Mouse (Mus musculus): Measurements from ENCODE around the gene Brpf3.
"Not testable (repeated sequence)": the region's sequence is repeated elsewhere in the genome, so short reads cannot be mapped to it uniquely, and the experiment has no call there.

Brpf3 gene

DNA sequence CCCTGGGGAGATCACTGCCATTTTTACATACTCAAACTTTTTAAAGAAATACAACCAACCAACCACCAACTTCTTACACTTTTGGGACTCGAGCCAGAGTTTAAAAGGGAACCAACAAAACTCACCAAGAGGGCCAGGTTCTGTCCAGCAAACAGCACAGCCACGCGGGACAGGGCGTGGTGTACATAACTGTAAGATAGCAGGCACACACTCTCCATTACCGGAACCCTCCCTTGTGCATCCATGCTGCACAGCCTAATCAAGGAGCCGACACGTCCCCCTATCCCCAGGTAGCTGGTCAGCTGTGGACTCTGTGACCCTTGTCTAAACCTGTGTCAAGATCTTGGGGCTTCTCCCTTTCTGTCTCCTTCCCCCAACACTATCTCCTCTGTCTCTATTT, 37.0 kb downstream of the Brpf3 start:
- ChIA-PET CTCF (no interaction called here), POLR2A (interaction anchor here in 1 of 4 experiments (1.7 to 4.6 kb wide), 2 partner anchors 11 to 40 kb away, joined by 8 to 26 read pairs; no protein-coding TSS in a partner anchor)

DNA sequence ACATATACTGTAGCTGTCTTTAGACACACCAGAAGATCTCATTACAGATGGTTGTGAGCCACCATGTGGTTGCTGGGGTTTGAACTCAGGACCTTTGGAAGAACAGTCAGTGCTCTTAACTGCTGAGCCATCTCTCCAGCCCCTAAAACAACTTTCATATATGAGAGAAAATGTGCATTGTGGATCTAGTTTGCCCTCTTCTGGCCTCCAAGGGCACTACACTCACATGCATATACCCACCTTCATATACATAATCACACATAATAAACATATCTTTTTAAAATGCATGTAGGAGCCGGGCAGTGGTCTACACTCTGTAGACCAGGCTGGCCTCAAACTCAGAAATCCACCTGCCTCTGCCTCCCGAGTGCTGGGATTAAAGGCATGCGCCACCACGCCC, 41.1 kb downstream of the Brpf3 start:
- POLR2A ChIA-PET: interaction anchor here in 2 of 4 experiments (1.1 to 1.4 kb wide), 2 partner anchors 18 to 56 kb away, joined by 3 to 6 read pairs; no protein-coding TSS in a partner anchor
- CTCF ChIA-PET: not testable (repeated sequence)

DNA sequence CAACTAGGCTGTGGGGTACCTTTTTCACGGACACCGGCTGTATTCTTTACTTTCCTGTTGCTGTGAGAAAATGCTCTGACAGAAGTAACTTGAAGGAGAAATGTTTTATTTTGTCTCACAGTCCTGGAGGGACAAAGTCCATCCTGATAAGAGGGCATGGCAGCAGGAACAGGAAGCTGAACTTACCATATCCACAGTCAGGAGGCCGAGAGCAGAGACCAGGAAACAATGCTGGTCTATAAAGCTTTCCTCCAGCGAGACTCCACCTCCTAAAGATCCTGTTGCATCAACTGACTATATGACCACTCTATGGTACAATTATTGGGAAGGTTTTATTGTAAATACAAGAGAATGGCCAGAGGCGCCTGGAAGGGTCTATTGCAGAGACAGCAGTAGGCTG, 42.8 kb downstream of the Brpf3 start:
- CTCF ChIA-PET: no interaction called here

DNA sequence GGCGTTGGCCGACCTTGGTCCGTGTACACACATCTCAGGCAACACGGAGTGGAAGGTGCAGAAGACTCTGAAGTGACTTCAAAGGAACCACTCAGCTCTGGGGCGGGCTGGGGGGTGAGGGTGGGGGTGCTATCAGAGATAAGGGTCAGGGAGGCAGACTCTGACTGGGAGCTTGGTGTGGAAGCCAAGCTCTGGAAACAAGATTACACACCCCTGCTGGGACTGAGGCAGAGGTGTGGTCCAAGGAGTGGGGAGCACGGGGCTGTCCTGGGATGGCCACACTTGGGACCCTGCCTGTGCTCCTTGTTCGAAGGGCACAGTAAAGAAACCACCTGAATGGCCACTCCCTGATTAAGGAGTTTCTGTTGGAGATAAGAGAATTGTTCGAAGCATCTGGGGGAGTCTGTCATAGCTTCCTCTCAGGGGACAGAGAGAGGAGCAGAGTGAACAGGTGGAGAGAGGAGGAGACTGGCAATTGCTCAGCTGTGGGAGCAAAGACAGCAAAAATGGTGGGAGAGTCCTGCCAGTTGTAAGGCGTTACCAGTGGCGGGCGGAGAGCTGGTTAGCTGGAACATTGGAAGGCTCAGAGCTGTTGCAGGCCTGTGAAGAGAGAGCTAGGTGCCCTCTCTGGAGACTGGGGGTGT, 46.2 kb downstream of the Brpf3 start:
- ChIA-PET POLR2A (interaction anchor here (0.5 to 1.3 kb wide), 11 partner anchors 11 to 429 kb away, joined by 3 to 4 read pairs (median 3); partner anchors contain the start of gene Srsf3 (in 1 of the 4)), CTCF (interaction anchor here (0.5 to 2.2 kb wide), 8 partner anchors 11 to 309 kb away, joined by 3 to 8 read pairs (median 3); no protein-coding TSS in a partner anchor)

More for the DNA sequence above, 42.8 kb downstream of the Brpf3 start:
- POLR2A ChIA-PET: no interaction called here

DNA sequence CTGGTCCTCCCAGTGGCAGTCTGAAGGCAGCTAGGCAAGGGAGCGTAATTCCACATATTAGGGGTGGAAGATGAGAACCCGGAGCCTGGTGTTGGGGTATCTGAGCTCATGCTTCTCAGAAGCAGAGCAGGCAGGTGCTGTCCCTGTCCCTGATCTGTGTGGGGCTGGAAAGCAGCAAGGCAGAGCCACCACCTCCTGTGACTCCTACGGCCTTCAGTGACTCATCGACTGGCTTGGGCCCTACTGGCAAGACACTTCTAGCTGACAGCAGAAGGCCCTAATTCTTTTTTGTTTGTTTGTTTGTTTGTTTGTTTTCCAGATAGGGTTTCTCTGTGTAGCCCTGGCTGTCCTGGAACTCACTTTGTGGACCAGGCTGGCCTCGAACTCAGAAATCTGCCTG, 49.6 kb downstream of the Brpf3 start:
- POLR2A ChIA-PET: interaction anchor here in 1 of 4 experiments (0.9 kb wide), 1 partner anchor 50 kb away, joined by 3 read pairs; no protein-coding TSS in a partner anchor
- CTCF ChIA-PET: interaction anchor here in 1 of 4 experiments (1.3 kb wide), 1 partner anchor 26 kb away, joined by 4 read pairs; no protein-coding TSS in a partner anchor

DNA sequence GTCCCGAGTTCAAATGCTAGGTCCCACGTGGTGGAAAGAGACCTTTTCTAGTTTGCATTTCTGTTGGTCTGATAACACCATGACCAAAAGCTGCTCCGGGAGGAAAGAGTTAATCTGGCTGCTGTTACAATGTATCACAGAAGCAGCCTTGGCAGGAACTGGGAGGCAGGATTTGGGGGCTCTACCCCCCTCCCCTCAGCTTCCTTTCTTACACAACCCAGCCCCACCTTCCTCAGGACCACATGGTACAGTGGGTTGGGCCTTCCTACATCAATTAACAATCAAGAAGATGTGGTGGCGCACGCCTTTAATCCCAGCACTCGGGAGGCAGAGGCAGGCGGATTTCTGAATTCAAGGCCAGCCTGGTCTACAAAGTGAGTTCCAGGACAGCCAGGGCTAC, 53.5 kb downstream of the Brpf3 start:
- CTCF ChIA-PET: interaction anchor here in 3 of 4 experiments (0.6 to 3.2 kb wide), 11 partner anchors 16 to 1271 kb away, joined by 3 to 23 read pairs (median 3); no protein-coding TSS in a partner anchor

DNA sequence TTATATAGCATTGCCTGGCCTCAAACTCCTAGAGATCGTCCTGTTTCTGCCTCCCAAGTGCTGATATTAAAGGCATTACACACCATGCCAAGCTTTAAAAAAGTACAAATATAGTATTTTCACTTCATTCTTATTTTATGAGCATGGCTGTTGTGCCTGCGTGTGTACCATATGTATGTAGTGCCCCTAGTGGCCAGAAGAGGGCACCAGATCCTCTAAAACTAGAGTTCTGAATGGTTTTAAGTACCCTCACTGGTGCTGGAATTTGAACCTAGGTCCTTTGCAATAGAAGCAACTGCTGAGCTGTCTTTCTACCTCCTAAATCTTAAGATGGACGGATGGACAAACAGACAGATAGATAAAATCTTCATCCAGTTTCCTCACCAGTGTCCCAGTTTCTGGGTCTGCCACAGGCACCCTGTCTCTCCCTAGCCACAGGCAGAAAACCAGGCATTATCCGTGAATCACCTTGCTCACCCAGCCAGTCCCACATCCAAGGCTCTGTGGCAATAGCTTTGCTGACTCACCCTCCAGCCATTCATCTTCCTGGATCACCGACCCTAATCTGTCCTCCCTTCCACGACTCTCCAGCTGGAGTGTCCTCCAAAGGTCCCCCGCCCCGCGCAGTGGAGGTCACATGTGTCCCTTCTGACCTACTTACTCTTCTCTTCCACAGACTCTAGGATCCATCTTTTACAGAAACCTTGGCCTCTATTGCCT, 54.4 kb downstream of the Brpf3 start:
- CTCF ChIA-PET: interaction anchor here (0.6 to 3.2 kb wide), 14 partner anchors 15 to 211 kb away, joined by 3 to 23 read pairs (median 4); no protein-coding TSS in a partner anchor
- POLR2A ChIA-PET: interaction anchor here (0.5 to 3.2 kb wide), 20 partner anchors 10 to 1227 kb away, joined by 3 to 11 read pairs (median 4); no protein-coding TSS in a partner anchor

More for the DNA sequence above, 53.5 kb downstream of the Brpf3 start:
- POLR2A ChIA-PET: interaction anchor here in 3 of 4 experiments (0.6 to 3.2 kb wide), 6 partner anchors 20 to 52 kb away, joined by 3 to 11 read pairs (median 4); no protein-coding TSS in a partner anchor

DNA sequence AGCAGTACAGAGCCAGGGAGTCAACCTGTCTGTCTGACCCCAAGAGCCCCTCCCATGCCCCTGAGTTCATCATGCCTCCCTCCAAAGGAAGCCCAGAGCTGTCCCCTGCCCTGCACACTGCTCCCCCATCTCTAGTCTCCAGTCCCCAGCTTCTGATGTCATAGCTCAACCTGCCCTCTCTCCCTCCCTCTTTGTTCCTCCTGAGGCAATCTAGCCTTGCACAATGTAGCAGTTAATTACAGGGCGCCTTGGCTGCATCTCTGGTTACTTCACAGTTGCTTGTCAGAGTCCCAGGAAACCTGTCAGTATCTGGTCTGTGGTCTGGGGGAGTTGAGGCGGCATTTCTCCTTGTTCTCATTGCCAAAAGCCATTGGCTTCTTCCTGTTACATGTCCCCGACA, 55.1 kb downstream of the Brpf3 start:
- POLR2A ChIA-PET: interaction anchor here in 3 of 4 experiments (0.6 to 3.2 kb wide), 14 partner anchors 10 to 406 kb away, joined by 3 to 11 read pairs (median 4); no protein-coding TSS in a partner anchor
- CTCF ChIA-PET: interaction anchor here (0.6 to 3.2 kb wide), 11 partner anchors 20 to 447 kb away, joined by 3 to 23 read pairs (median 4); no protein-coding TSS in a partner anchor

DNA sequence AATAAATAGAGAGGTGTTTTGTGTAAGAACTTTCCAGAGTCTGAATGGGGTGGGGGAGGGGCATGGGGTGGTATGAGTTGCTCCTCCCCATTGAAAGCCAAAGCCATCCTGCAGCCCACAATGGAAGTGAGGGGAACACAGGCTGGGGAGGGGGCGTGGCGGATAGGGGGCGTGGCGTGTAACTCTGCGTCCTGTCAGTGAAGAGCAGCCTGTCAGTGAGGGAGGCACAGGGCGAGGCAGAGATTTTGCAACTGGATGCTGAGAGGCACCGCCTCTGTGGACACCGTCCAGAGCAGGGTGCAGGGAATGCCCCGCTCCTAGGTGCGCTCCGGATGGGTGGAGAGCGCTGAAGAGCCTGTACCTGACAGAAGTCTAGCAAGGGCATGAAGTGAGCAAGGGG, 57.3 kb downstream of the Brpf3 start, which contains the start of gene Pnpla1:
Gene Pnpla1, plus strand, starts transcription at position 207 of the 400 bp plus-strand sequence.
- ChIA-PET CTCF (no interaction called here), POLR2A (no interaction called here)

DNA sequence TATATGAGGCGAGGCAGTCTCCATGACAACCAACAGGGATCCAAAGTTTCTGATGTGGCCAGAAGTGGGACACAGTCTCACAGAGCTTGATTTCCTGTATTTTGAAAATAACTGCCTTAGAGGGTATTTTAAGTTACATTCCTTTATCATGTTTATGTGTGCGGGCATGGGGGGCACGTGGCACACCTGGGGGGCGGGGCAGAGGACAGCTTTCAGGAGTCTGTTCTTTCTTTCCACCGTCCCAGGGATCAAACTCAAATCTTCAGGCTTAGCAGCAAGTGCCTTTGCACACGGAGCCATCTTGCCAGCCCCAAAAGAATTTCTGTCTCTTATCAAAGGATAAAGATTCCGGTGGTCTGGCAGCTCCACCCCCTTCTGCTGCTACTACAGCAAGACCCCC, 63.0 kb downstream of the Brpf3 start:
- POLR2A ChIA-PET: interaction anchor here in 2 of 4 experiments (0.6 to 1.3 kb wide), 2 partner anchors 32 to 538 kb away, joined by 4 read pairs; no protein-coding TSS in a partner anchor
- CTCF ChIA-PET: interaction anchor here in 1 of 4 experiments (1.2 to 2.1 kb wide), 2 partner anchors 13 to 16 kb away, joined by 3 to 5 read pairs; no protein-coding TSS in a partner anchor

DNA sequence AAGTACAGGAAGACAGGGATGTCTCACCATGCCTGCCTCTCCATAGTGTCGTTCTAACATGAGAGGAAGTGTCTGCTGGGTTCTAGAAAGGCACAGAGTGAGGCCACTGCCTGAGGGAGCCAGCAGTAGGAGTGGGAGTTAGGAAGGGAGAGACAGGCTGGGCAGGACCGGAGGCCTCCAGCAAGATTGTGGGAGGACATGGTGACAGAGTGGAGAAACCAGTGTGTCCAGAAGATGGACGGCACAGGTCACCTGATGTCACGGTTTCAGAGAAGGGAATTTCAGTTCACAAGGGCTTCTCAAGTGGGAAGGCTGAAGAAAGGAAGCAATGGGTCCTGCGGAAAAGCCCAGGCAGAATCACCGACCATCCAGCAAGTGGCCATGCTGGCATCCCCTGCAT, 63.6 kb downstream of the Brpf3 start:
- POLR2A ChIA-PET: interaction anchor here in 1 of 4 experiments (1.3 kb wide), 1 partner anchor 32 kb away, joined by 4 read pairs; no protein-coding TSS in a partner anchor

DNA sequence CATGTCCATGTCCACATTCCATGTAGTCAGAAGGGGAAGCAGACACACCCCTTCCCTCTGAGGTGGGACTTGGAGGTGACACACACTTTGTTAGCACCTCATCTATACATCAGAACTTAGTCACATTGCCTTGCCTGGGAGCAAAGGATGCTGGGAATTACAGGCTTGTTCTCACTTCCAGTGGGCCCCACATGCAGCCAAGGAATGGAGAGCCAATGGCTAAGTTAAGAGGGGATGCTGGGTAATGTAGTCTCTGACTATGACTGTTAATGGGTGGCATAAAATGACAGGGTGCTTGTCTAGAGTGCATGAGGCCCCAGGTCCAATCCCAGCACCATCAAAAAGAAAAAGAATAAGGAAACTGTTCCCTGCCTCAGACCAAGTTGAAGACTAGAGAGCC, 66.0 kb downstream of the Brpf3 start:
- POLR2A ChIA-PET: no interaction called here
- CTCF ChIA-PET: no interaction called here

More for the DNA sequence above, 63.6 kb downstream of the Brpf3 start:
- CTCF ChIA-PET: no interaction called here

DNA sequence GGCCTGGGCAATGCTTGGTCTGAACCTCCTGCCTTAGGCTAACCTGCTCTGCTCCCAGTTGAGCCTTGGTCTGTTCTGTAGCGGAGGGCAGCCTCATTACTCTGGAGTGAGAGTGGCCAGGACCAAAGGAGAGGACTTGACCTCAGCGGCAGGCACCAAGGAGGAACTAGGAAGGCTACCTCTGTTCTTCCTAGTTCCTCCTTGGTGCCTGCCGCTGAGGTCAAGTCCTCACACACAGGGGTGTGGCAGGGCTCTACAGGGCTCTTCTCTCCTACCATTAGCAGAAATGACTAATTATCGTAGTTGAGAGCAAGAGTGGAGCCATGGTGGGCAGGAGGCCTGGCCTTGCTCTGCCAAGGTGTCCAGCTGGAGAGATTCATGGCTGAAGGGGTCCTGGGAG, 66.5 kb downstream of the Brpf3 start:
- CTCF ChIA-PET: interaction anchor here in 1 of 4 experiments (0.6 kb wide), 1 partner anchor 77 kb away, joined by 3 read pairs; no protein-coding TSS in a partner anchor
- POLR2A ChIA-PET: interaction anchor here in 1 of 4 experiments (0.8 kb wide), 1 partner anchor 8 kb away, joined by 3 read pairs; no protein-coding TSS in a partner anchor

DNA sequence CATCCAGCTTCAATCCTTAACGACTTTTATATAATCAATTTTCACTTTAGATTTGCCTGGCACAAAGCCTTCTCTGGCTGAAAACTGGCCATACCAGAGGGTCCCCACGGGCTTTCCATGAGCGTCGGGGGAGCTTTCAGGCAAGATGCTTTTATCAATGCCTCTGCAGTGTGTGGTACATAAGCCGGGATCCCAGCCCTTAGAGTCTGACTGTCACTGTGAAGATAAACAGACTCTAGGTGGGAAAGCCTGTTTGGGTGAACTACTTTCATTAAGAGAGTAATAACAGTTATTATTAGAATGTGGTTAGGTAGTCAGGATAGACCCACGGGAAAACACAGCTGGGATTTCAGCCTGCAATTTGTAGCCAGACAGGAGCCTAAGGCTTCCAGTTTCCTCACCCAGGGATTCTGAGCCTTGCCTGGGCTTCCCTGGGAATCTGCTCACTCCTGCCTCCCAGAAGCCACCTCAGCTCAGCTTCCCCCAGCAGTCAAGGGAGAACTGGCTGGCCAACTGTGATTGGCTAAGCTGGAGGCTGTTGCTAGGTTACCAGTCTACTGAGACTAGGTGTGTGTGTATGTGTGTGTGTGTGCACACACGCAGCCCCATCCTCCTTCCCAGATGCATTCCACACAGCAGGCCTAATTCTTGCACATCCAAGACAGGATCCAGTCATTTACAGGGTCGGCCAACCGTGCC, 68.7 kb downstream of the Brpf3 start:
- ChIA-PET POLR2A (interaction anchor here in 1 of 4 experiments (1.5 kb wide), 1 partner anchor 27 kb away, joined by 3 read pairs; no protein-coding TSS in a partner anchor), CTCF (interaction anchor here in 3 of 4 experiments (0.6 to 3.5 kb wide), 7 partner anchors 10 to 57 kb away, joined by 3 to 13 read pairs (median 4); no protein-coding TSS in a partner anchor)

DNA sequence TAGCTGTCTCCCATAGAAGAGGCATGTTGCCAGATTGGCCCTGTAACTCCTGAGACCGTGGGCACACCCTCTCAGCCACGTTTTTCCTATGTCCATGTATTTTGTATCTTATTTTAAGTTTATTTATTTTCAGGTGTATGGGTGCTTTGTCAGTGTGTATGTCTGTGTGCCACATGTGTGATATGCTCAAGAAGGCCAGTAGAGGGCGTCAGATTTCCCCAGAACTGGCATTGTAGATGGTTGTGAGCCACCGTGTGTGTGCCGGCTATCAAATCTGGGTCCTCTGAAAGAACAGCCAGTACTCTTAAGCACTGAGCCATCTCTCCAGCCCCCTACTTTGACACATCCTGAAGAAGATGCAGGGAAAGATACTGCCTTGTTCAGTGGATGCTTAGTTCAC, 69.5 kb downstream of the Brpf3 start:
- ChIA-PET CTCF (interaction anchor here in 1 of 4 experiments (0.8 to 3.5 kb wide), 5 partner anchors 10 to 56 kb away, joined by 3 to 13 read pairs (median 4); no protein-coding TSS in a partner anchor), POLR2A (no interaction called here)

DNA sequence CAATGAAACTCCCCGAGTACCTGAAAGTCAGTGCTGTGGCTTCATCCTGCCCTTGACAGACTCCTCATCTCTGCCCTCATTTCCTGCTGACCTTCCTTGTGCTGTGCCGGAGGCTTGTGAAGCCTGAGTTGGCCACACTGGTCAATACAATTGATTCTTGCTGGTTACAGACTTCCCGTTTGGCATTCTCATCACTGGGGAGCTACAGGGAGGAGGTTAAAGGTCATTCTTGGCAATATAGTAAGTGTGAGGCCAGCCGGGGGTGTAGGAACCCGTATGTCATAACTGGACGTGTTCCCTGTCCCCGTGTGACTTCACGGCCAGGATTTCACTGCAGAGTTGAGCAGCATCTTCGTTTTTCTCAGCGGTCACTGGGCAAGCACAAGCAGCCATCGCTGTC, 70.9 kb downstream of the Brpf3 start:
- ChIA-PET CTCF (interaction anchor here in 2 of 4 experiments (0.6 to 3.5 kb wide), 4 partner anchors 8 to 59 kb away, joined by 3 to 13 read pairs (median 4); no protein-coding TSS in a partner anchor), POLR2A (interaction anchor here in 2 of 4 experiments (0.6 to 1.1 kb wide), 2 partner anchors 23 to 284 kb away, joined by 3 read pairs; no protein-coding TSS in a partner anchor)

DNA sequence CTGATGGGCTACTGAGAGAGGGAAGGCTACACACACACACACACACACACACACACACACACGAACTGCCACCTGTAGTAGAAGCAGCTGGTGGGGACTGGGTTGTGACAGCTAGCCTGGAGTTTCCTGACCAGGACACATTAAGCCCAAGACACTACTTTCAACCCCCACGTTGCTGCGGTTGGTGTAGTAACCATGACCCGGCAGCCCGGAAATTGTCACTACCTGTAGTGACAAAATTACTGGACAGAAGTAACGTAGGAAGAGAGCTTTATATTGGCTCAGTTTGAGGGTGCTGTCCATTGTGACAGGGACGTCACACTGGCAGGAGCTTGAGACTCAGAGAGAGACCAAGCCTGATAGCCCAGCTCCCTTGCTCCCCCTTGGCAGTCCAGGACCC, 71.4 kb downstream of the Brpf3 start:
- ChIA-PET POLR2A (interaction anchor here in 3 of 4 experiments (0.6 to 1.1 kb wide), 5 partner anchors 22 to 283 kb away, joined by 3 to 4 read pairs (median 3); no protein-coding TSS in a partner anchor), CTCF (interaction anchor here in 2 of 4 experiments (0.6 to 1.4 kb wide), 4 partner anchors 11 to 515 kb away, joined by 3 to 4 read pairs (median 3); no protein-coding TSS in a partner anchor)

DNA sequence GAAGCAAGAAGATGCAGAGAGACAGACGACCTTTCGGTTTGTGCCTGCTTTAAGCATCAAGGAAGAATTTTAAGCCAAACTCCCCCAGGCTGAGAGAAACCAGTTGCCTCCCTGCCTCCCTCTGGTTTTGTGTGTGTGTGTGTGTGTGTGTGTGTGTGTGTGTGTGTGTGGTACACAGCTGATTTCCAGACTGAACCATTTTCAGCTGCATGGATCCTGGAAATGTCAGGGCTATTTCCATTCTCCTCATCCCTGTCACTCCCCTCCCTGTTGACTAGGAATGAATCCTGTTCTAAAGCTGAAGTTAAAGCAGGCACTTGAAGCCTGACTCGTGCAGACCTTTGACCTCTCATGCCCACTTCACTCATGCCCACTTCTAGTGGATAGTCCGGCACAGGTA, 73.3 kb downstream of the Brpf3 start:
- POLR2A ChIA-PET: interaction anchor here in 1 of 4 experiments (0.5 to 0.7 kb wide), 2 partner anchors 114 to 1358 kb away, joined by 3 to 7 read pairs; no protein-coding TSS in a partner anchor

More for the DNA sequence above, 73.3 kb downstream of the Brpf3 start:
- CTCF ChIA-PET: interaction anchor here in 1 of 4 experiments (1.5 kb wide), 1 partner anchor 31 kb away, joined by 5 read pairs; no protein-coding TSS in a partner anchor

All from embryonic stem cell, embryonic (primary cell).